Mouse (Mus musculus) forebrain, embryonic 16.5 days (tissue): ENCODE measurements around the gene Cadps2. TPM values are rescaled to one million over a fixed set of nuclear protein-coding genes. Genes with fewer than 3 reads are reported as not detected.

Experiments
- ATAC-seq: fragments of 200-750 bp; cut with Nextera tagmentation; 2 replicates; pipeline ENCODE4 v1.8.0; 2017; ENCODE audit warnings: mild to moderate bottlenecking, moderate library complexity
- H3K27ac ChIP-seq: fragments of 300-500 bp; sonication (generic); 2 replicates; pipeline ENCODE4 v1.5.1; 2014; ENCODE audit warnings: low read length, control low read depth
- H3K27me3 ChIP-seq: fragments of 300-500 bp; sonication (generic); replicated peaks from 2 replicates; pipeline ENCODE4 v1.6.1; 2014; ENCODE audit warnings: low read length; ENCODE audit not compliant: control insufficient read depth, insufficient read depth
- H3K36me3 ChIP-seq: fragments of 300-500 bp; sonication (generic); 2 replicates; pipeline ENCODE4 v1.6.1; 2014; ENCODE audit not compliant: control insufficient read depth, insufficient read depth
- H3K4me1 ChIP-seq: fragments of 300-500 bp; sonication (generic); replicated peaks from 2 replicates; pipeline ENCODE4 v1.6.1; 2014; ENCODE audit warnings: low read length; ENCODE audit not compliant: control insufficient read depth, insufficient read depth
- H3K4me2 ChIP-seq: fragments of 300-500 bp; sonication (generic); 2 replicates; pipeline ENCODE4 v1.6.1; 2014; ENCODE audit warnings: mild to moderate bottlenecking, low read length, control low read depth
- H3K4me3 ChIP-seq: fragments of 300-500 bp; sonication (generic); replicated peaks from 2 replicates; pipeline ENCODE4 v1.5.1; 2014; ENCODE audit warnings: mild to moderate bottlenecking, low read length, control low read depth
- H3K9ac ChIP-seq: fragments of 300-500 bp; sonication (generic); replicated peaks from 2 replicates; pipeline ENCODE4 v1.6.1; 2014; ENCODE audit warnings: low read depth, low read length, control low read depth
- H3K9me3 ChIP-seq: fragments of 300-500 bp; sonication (generic); 2 replicates; pipeline ENCODE4 v1.6.1; 2016; ENCODE audit warnings: low read length; ENCODE audit not compliant: control insufficient read depth
- WGBS: fragments of 180-500 bp; shearing (Covaris S2); extraction: QIAGEN DNeasy Blood & Tissue Kit; methylation state at CpG from one replicate; pipeline ENCODE4 v1.1.7; 2014; 5-methylcytosine and 5-hydroxymethylcytosine counted together
- polyA plus RNA-seq: library from polyadenylated mRNA; unstranded; fragments of >200 nt; fragmentation: Nextera tagmentation; extraction: Ambion mirVana; gene quantifications from 2 replicates; pipeline ENCODE4 v1.2.1, GENCODE M21; 2015

The Cadps2 gene
- polyA plus RNA-seq, 1 experiment from 2014 or later: 5.2 TPM

- peak; percentile 62; the same call in 1 of the 2 replicates for ATAC-seq
- peaks cover 8% of the 10 kb centered on the region for H3K4me1 ChIP-seq
- H3K9me3 ChIP-seq: no peaks in the 10 kb centered on the region
- peaks cover 65% of the 10 kb centered on the region for H3K27me3 ChIP-seq
- no peak overlapping the region for H3K27ac ChIP-seq
- no peaks in the 10 kb centered on the region for H3K36me3 ChIP-seq
- H3K4me3 ChIP-seq: peak overlapping the region; percentile 17; the same call in 1 of the 2 replicates
- H3K4me2 ChIP-seq: peak overlapping the region; percentile 35
- no peak overlapping the region for H3K9ac ChIP-seq
- WGBS: 5% methylated on average over 34 of the region's 36 CpGs
Measured at GRCm38 (mm10) chr6:23260016-23260737, 579.0 kb downstream of the Cadps2 start.

- peaks cover 72% of the 10 kb centered on the region for H3K27me3 ChIP-seq
- no peak overlapping the region for H3K4me3 ChIP-seq
- H3K4me2 ChIP-seq: no peak overlapping the region
- H3K4me1 ChIP-seq: peaks cover 14% of the 10 kb centered on the region
- H3K9me3 ChIP-seq: no peaks in the 10 kb centered on the region
- no peak for ATAC-seq
- H3K36me3 ChIP-seq: no peaks in the 10 kb centered on the region
- H3K27ac ChIP-seq: no peak overlapping the region
- H3K9ac ChIP-seq: no peak overlapping the region
- 72% methylated on average over 3 of the region's 3 CpGs for WGBS
Measured at GRCm38 (mm10) chr6:23257981-23258380, 581.2 kb downstream of the Cadps2 start.

GRCm38 (mm10) chr6:23255161-23255560 lies 584.1 kb downstream of the Cadps2 start:
- no peak overlapping the region for H3K4me2 ChIP-seq
- no peaks in the 10 kb centered on the region for H3K36me3 ChIP-seq
- H3K27me3 ChIP-seq: peaks cover 73% of the 10 kb centered on the region
- ATAC-seq: no peak
- H3K9ac ChIP-seq: no peak overlapping the region
- 42% methylated on average over 8 of the region's 8 CpGs for WGBS
- H3K4me3 ChIP-seq: no peak overlapping the region
- H3K9me3 ChIP-seq: no peaks in the 10 kb centered on the region
- H3K27ac ChIP-seq: no peak overlapping the region
- H3K4me1 ChIP-seq: peaks cover 9% of the 10 kb centered on the region

GRCm38 (mm10) chr6:23254644-23255043 lies 584.6 kb downstream of the Cadps2 start:
- Histone ChIP-seq H3K27me3 (peaks cover 73% of the 10 kb centered on the region), H3K4me2 (no peak overlapping the region), H3K9me3 (no peaks in the 10 kb centered on the region), H3K36me3 (no peaks in the 10 kb centered on the region), H3K4me1 (peaks cover 6% of the 10 kb centered on the region), H3K27ac (no peak overlapping the region), H3K4me3 (no peak overlapping the region), H3K9ac (no peak overlapping the region)
- no peak for ATAC-seq
- WGBS: 37% methylated on average over 11 of the region's 11 CpGs

- H3K36me3 ChIP-seq: no peaks in the 10 kb centered on the region
- H3K9ac ChIP-seq: no peak overlapping the region
- 3% methylated on average over 43 of the region's 43 CpGs for WGBS
- H3K4me1 ChIP-seq: peaks cover 16% of the 10 kb centered on the region
- H3K4me2 ChIP-seq: 0 out of 2 replicates have a peak overlapping the region, but pooled peaks have one; percentile 0
- peak; percentile 21; the same call in 1 of the 2 replicates for ATAC-seq
- H3K4me3 ChIP-seq: no peak overlapping the region
- H3K27ac ChIP-seq: no peak overlapping the region
- no peaks in the 10 kb centered on the region for H3K9me3 ChIP-seq
- peaks cover 70% of the 10 kb centered on the region for H3K27me3 ChIP-seq
Measured at GRCm38 (mm10) chr6:23253353-23254311, 585.6 kb downstream of the Cadps2 start.

- H3K4me2 ChIP-seq: no peak overlapping the region
- H3K27me3 ChIP-seq: peaks cover 69% of the 10 kb centered on the region
- no peak overlapping the region for H3K27ac ChIP-seq
- no peaks in the 10 kb centered on the region for H3K9me3 ChIP-seq
- no peaks in the 10 kb centered on the region for H3K36me3 ChIP-seq
- WGBS: 11% methylated on average over 20 of the region's 20 CpGs
- peaks cover 23% of the 10 kb centered on the region for H3K4me1 ChIP-seq
- no peak for ATAC-seq
- no peak overlapping the region for H3K4me3 ChIP-seq
- no peak overlapping the region for H3K9ac ChIP-seq
Measured at GRCm38 (mm10) chr6:23252196-23253135, 586.8 kb downstream of the Cadps2 start.

GRCm38 (mm10) chr6:23251431-23251830 lies 587.8 kb downstream of the Cadps2 start:
- Histone ChIP-seq H3K4me1 (peaks cover 26% of the 10 kb centered on the region), H3K27ac (no peak overlapping the region), H3K4me2 (no peak overlapping the region), H3K9me3 (no peaks in the 10 kb centered on the region), H3K9ac (no peak overlapping the region), H3K4me3 (no peak overlapping the region), H3K36me3 (no peaks in the 10 kb centered on the region), H3K27me3 (peaks cover 72% of the 10 kb centered on the region)
- no peak for ATAC-seq
- WGBS: 31% methylated on average over 3 of the region's 3 CpGs

GRCm38 (mm10) chr6:23250288-23250955 lies 588.8 kb downstream of the Cadps2 start:
- peaks cover 66% of the 10 kb centered on the region for H3K27me3 ChIP-seq
- H3K9ac ChIP-seq: no peak overlapping the region
- peaks cover 26% of the 10 kb centered on the region for H3K4me1 ChIP-seq
- no peak overlapping the region for H3K4me3 ChIP-seq
- no peak overlapping the region for H3K4me2 ChIP-seq
- no peak overlapping the region for H3K27ac ChIP-seq
- H3K36me3 ChIP-seq: no peaks in the 10 kb centered on the region
- ATAC-seq: no peak
- WGBS: 3% methylated on average over 22 of the region's 22 CpGs
- no peaks in the 10 kb centered on the region for H3K9me3 ChIP-seq
